Mouse (Mus musculus) stomach, postnatal 0 days (tissue): ENCODE measurements around the gene Prdm11. TPM values are rescaled to one million over a fixed set of nuclear protein-coding genes. Genes with fewer than 3 reads are reported as not detected.

Source experiments
- ATAC-seq: fragments of 200-750 bp; cut with Nextera tagmentation; 2 replicates; pipeline ENCODE4 v1.8.0; 2017; ENCODE audit not compliant: low FRiP score, low TSS enrichment
- DNase-seq: peaks from one replicate; pipeline ENCODE4 v3.0.0-alpha.2; 2016; ENCODE audit warnings: low spot score
- H3K27ac ChIP-seq: fragments of 300-500 bp; sonication (generic); replicated peaks from 2 replicates; pipeline ENCODE4 v1.5.1; 2014; ENCODE audit warnings: mild to moderate bottlenecking, control low read depth
- H3K27me3 ChIP-seq: fragments of 300-500 bp; sonication (generic); 2 replicates; pipeline ENCODE4 v1.6.1; 2014; ENCODE audit warnings: low read length; ENCODE audit not compliant: control insufficient read depth, insufficient read depth
- H3K36me3 ChIP-seq: fragments of 300-500 bp; sonication (generic); 2 replicates; pipeline ENCODE4 v1.6.1; 2014; ENCODE audit warnings: low read length, mixed read lengths; ENCODE audit not compliant: control insufficient read depth, insufficient read depth
- H3K4me1 ChIP-seq: fragments of 300-500 bp; sonication (generic); replicated peaks from 2 replicates; pipeline ENCODE4 v1.6.1; 2014; ENCODE audit warnings: antibody characterized with exemption; ENCODE audit not compliant: control insufficient read depth, insufficient read depth
- H3K4me2 ChIP-seq: fragments of 300-500 bp; sonication (generic); replicated peaks from 2 replicates; pipeline ENCODE4 v1.6.1; 2014; ENCODE audit warnings: low read depth, mild to moderate bottlenecking, control low read depth, moderate library complexity
- H3K4me3 ChIP-seq: fragments of 300-500 bp; sonication (generic); 2 replicates; pipeline ENCODE4 v1.5.1; 2014; ENCODE audit warnings: low read depth, low read length, control low read depth
- H3K9ac ChIP-seq: fragments of 300-500 bp; sonication (generic); 2 replicates; pipeline ENCODE4 v1.6.1; 2014; ENCODE audit warnings: mild to moderate bottlenecking, low read length, control low read depth, mixed read lengths
- H3K9me3 ChIP-seq: fragments of 300-500 bp; sonication (generic); 2 replicates; pipeline ENCODE4 v1.6.1; 2016; ENCODE audit warnings: low read length; ENCODE audit not compliant: control insufficient read depth
- CTCF ChIP-seq: IDR thresholded peaks from 2 replicates; pipeline ENCODE4 v1.5.1; 2016; ENCODE audit warnings: antibody characterized with exemption, low read depth, mild to moderate bottlenecking, moderate library complexity
- EP300 ChIP-seq: optimal IDR thresholded peaks from 2 replicates; pipeline ENCODE3; 2016; ENCODE audit warnings: antibody characterized with exemption
- WGBS: fragments of 180-500 bp; shearing (Covaris S2); extraction: QIAGEN DNeasy Blood & Tissue Kit; methylation state at CpG from one replicate; pipeline ENCODE4 v1.1.7; 2014; 5-methylcytosine and 5-hydroxymethylcytosine counted together
- polyA plus RNA-seq: library from polyadenylated mRNA; unstranded; fragments of >200 nt; fragmentation: Nextera tagmentation; extraction: Ambion mirVana; gene quantifications from 2 replicates; pipeline ENCODE4 v1.2.1, GENCODE M21; 2015

Prdm11 gene
- polyA plus RNA-seq, 1 experiment from 2014 or later = 5.8 TPM

DNA sequence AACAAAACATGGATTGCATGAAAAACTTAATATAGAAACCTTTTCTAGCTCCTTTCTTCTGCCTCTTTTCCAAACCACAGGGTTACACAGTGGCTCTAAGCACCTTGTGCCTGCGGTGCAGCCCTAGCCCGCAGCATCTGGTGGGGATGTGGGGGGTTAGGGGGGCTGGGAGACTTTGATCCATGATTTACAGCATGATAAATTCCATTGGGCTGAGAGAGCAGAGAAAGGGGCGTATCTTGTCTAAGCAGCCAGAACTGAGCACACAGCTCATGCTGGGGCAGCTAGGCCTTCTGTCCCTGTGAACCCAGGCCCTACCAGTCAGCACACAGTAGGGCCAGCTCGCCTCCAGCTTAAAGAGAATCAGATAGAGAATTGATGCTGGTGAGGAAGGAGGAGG, 40.9 kb downstream of the Prdm11 start:
- WGBS = 48% methylated on average over 4 of the region's 4 CpGs
- ATAC-seq (0 out of 2 replicates have a peak, but pooled peaks have one; percentile 9), DNase-seq (no peak)
- no peak overlapping the region for H3K9ac ChIP-seq
- TF ChIP-seq EP300 = no peak
- no peak for TF ChIP-seq CTCF
- H3K36me3 ChIP-seq = peaks cover 2% of the 10 kb centered on the region
- no peaks in the 10 kb centered on the region for H3K9me3 ChIP-seq
- H3K4me1 ChIP-seq = no peaks in the 10 kb centered on the region
- H3K4me2 ChIP-seq = no peak overlapping the region
- no peak overlapping the region for H3K4me3 ChIP-seq
- H3K27me3 ChIP-seq = no peaks in the 10 kb centered on the region
- H3K27ac ChIP-seq = no peak overlapping the region

DNA sequence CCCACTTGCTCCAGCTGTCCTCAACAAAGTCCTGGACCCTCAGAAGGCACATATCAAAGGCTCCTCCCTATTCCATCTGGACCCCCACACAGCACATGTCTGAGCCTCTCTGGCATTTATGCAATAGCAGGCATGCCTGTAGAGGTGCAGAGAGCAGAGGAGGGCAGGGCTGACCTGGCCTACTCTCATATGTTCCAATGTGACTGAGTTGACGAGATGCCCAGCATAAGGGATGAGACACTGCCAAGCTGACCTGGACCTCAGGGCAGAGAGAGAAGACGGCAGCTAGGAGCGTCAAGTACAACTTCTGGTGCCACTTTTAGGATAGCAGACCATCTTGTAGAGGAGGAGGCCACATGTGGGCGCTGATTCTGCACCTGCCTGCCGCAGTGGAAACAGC, 54.0 kb downstream of the Prdm11 start:
- ATAC-seq (no peak), DNase-seq (no peak)
- Histone ChIP-seq H3K9me3 (no peaks in the 10 kb centered on the region), H3K27ac (no peak overlapping the region), H3K27me3 (no peaks in the 10 kb centered on the region), H3K36me3 (no peaks in the 10 kb centered on the region; the same call in none of the 2 replicates), H3K4me2 (no peak overlapping the region), H3K4me1 (0 out of 2 replicates have a peak, but pooled peaks cover 5% of the 10 kb centered on the region), H3K9ac (no peak overlapping the region), H3K4me3 (no peak overlapping the region)
- TF ChIP-seq EP300 (no peak), CTCF (no peak)
- WGBS = 88% methylated on average over 5 of the region's 5 CpGs

DNA sequence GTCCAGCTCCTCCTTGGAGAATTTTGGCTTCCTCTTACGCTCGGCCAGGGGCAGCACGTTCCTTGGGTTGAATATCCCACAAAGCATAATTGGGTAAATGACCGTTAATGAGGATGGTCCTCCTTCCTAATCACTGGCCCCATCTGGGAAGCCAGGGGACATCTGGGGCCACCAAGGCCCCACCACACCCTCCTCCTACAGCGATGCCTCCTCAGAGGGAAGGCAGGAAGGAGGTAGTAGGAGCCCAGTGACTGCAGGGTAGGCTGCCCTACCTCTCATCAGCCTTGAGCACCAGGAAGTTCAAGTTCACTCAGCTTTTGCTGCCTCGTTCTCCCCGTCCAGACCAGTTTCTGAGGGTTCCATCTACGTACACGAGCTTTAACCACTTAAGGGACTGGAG, 56.4 kb downstream of the Prdm11 start:
- Histone ChIP-seq H3K36me3 (peaks cover 3% of the 10 kb centered on the region), H3K9ac (no peak overlapping the region), H3K4me3 (no peak overlapping the region), H3K4me1 (0 out of 2 replicates have a peak, but pooled peaks cover 5% of the 10 kb centered on the region), H3K27ac (peak overlapping the region; percentile 73), H3K27me3 (no peaks in the 10 kb centered on the region), H3K9me3 (no peaks in the 10 kb centered on the region), H3K4me2 (no peak overlapping the region)
- WGBS = 87% methylated on average over 9 of the region's 9 CpGs
- DNase-seq = no peak
- TF ChIP-seq CTCF (no peak), EP300 (no peak)
- ATAC-seq = no peak

DNA sequence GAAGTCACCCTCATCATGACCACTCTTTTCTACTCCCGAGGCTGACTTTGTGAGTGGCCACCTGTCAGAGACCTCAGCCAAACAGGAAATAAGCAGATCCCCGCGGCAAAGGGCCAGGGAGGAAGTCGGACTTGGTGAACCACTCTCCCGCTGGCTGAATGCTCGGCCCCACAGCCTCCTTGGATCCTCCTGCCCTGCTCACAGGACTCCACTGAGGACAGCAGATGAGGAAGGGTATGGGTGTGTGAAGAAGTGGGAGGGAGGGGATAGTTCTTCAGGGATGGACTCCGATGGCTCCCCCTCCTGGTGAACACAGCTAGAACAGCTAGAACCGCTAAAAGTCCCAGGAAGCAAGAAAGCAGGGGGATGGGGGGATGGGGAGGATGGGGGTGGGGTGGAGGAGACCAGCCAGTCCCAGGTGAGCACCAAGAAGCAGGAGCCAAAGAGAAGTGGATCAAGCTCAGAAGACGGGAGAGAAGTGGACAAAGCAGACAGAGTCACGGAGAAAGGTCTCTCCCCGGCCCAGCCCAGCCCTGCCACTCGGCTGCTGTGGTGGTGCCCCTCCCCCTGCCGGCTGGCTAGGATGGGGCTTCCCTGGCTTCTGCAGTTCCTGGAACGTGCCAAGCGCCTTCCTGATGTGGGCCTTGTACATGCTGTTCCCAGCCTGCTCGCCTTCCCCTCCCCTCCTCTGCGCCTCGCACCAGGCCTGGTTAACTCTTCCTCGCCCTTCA, 57.9 kb downstream of the Prdm11 start:
- 7% methylated on average over 19 of the region's 19 CpGs for WGBS
- DNase-seq = peak; percentile 83
- H3K4me2 ChIP-seq = peak overlapping the region; percentile 27
- peaks cover 3% of the 10 kb centered on the region for H3K36me3 ChIP-seq
- ATAC-seq = peak; percentile 94
- no peaks in the 10 kb centered on the region for H3K9me3 ChIP-seq
- H3K27ac ChIP-seq = peak overlapping the region; percentile 73
- TF ChIP-seq EP300 = no peak
- peak; percentile 67 for TF ChIP-seq CTCF
- peak overlapping the region; percentile 41 for H3K9ac ChIP-seq
- H3K4me3 ChIP-seq = peak overlapping the region; percentile 4; the same call in 1 of the 2 replicates
- 0 out of 2 replicates have a peak, but pooled peaks cover 5% of the 10 kb centered on the region for H3K4me1 ChIP-seq
- H3K27me3 ChIP-seq = no peaks in the 10 kb centered on the region

DNA sequence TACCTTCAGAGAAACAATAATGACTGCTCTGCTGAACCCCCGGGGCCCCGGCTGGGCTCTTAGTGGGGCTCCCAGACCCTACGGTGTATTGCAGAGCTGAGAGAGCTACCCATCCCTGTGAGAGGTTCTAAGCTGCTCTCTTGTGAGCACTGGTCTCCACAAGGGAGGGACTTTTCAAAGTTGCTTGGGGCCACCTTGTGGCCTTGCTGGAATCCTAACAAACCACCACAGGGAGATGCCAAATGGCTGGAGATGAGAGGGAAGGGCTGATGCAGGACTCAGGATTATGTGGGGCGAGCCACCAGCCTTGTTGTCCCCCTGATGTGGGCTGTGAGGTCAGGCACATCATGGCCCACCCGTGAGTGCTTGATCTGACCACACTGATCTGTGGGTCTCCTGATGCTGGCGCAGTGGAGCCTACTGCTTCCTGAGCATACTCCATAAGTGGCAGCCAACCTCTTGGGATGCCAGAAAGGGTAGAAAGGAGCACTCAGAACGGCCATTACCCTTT, 58.8 kb downstream of the Prdm11 start:
- Histone ChIP-seq H3K4me3 (no peak overlapping the region), H3K27me3 (no peaks in the 10 kb centered on the region), H3K27ac (peak overlapping the region; percentile 73), H3K4me1 (0 out of 2 replicates have a peak, but pooled peaks cover 5% of the 10 kb centered on the region), H3K4me2 (no peak overlapping the region), H3K9me3 (no peaks in the 10 kb centered on the region), H3K36me3 (peaks cover 3% of the 10 kb centered on the region; the same call in 1 of the 2 replicates), H3K9ac (no peak overlapping the region)
- no peak for DNase-seq
- WGBS = 86% methylated on average over 7 of the region's 7 CpGs
- ATAC-seq = no peak
- TF ChIP-seq EP300 (no peak), CTCF (peak; percentile 53)

DNA sequence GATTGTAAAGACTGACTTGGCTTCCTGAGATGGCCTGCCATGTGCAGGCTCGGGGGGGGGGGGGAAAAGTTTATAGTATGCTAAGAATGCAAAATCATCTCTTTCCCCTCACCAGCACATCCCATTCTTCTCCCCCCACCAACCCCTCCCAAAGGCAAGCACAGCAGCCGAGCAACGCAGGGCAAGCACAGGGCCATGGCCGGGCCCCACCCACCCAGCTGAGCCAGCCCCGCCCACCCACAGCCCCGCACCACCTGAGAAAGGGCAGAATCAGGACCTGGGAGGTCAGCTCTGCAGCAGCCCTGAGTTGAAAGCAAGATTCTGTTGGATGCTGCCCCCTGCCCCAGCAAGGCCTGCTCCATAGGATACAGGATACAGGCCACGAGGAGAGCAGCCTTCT, 60.4 kb downstream of the Prdm11 start:
- Histone ChIP-seq H3K4me3 (no peak overlapping the region), H3K9ac (no peak overlapping the region), H3K4me2 (no peak overlapping the region), H3K27me3 (no peaks in the 10 kb centered on the region), H3K4me1 (0 out of 2 replicates have a peak, but pooled peaks cover 5% of the 10 kb centered on the region), H3K36me3 (peaks cover 3% of the 10 kb centered on the region; the same call in 1 of the 2 replicates), H3K9me3 (no peaks in the 10 kb centered on the region), H3K27ac (no peak overlapping the region)
- 36% methylated on average over 7 of the region's 7 CpGs for WGBS
- ATAC-seq (no peak), DNase-seq (no peak)
- no peak for TF ChIP-seq CTCF
